In the genomic region with DNA sequence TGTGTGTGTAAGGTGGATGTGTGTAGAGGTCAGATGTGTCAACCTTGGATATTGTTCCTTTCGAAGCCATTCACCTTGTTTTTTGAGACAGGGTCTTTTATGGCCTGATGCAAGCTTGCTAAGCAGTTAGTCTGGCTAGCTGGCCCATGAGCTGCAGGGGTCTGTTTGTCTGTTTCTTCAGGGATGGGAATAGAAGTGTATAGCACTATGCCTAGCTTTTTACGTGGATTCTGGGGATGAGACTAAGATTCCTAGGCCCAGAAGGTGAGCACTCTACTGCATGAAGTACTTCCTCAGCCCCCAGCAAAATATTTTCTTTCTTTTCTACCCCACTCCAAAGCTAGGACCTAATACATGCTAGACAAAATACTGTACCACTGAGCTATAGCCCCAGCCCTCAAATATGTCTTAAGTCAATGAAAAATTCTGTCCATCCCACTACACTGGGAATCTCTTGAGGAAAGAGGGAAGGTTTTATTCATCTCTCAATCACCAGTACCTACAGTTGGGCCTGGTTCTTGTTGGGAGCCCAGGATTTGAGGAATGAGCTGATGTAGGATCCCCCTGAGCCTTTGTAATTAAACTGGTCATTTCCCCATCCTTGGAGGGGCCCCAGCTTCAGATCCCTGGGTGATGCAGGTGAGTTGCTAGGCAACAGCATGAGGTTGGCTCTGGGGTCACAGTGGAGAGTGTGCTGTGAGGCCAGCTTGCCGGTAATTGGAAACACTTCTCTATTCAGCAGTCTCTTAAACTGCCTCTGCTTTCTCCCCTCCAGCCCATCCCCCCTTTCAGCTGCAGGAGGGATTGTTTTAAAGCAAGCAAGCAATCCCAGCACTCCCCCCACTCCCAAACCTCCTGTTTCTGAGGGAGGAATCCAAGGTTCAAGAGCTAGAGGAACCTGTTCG, we compare ENCODE assay signal across 10 mouse cellular contexts. TPM values are rescaled to one million over a fixed set of nuclear protein-coding genes. Genes with fewer than 3 reads are reported as not detected.
DNase-seq lines count a peak whose midpoint lies in the region; ATAC-seq and TF ChIP-seq lines count a peak whose summit lies in the region.
"Had no signal": no experiment of that assay in that cellular context is flagged by ENCODE, and none has a peak within 500 bp of the region (broad histone marks: within the 10 kb centered on the region; RNA-seq: fewer than 3 reads in every experiment).

No protein-coding gene starts in this region.

- ATAC-seq in forebrain, embryonic 12.5 days (ENCODE audit: low FRiP score): peak; percentile 95
- peak; percentile 89 for ATAC-seq in neural tube, embryonic 13.5 days (ENCODE audit: low read depth)
- no peak for ATAC-seq in stomach, postnatal 0 days (ENCODE audit: low FRiP score, low TSS enrichment)
- ATAC-seq in intestine, embryonic 15.5 days: no peak; the same call in 1 of the 2 replicates

- H3K27ac ChIP-seq in forebrain, embryonic 12.5 days: peak overlapping the region; percentile 92
- peak overlapping the region; percentile 23 for H3K27ac ChIP-seq in neural tube, embryonic 13.5 days (replicated peaks)
- no peak overlapping the region for H3K27ac ChIP-seq in stomach, postnatal 0 days (replicated peaks)
- H3K27ac ChIP-seq in intestine, embryonic 15.5 days: no peak overlapping the region
- H3K27ac ChIP-seq: lung, embryonic 15.5 days had no signal

- peak overlapping the region; percentile 35 for H3K4me2 ChIP-seq in forebrain, embryonic 12.5 days
- H3K4me2 ChIP-seq in neural tube, embryonic 13.5 days: no peak overlapping the region
- no peak overlapping the region for H3K4me2 ChIP-seq in stomach, postnatal 0 days (replicated peaks; ENCODE audit: low read depth)
- H3K4me2 ChIP-seq in intestine, embryonic 15.5 days (replicated peaks): no peak overlapping the region
- H3K4me2 ChIP-seq: lung, embryonic 15.5 days had no signal

- no peak for TF ChIP-seq CTCF in stomach, postnatal 0 days (IDR thresholded peaks at IDR 0.05; ENCODE audit: low read depth)

- peak; percentile 4 to 17 for DNase-seq in layer of hippocampus, postnatal 10 days (ENCODE audit: low spot score in 2 of 2)
- DNase-seq in layer of hippocampus, adult 18-20 months (ENCODE audit: low spot score in 2 of 2): no peak
- peak; percentile 49 to 61 for DNase-seq in kidney, postnatal 4 days
- DNase-seq in stomach, postnatal 0 days (ENCODE audit: low spot score): no peak
- no peak for DNase-seq in adrenal gland, adult 2 months
- DNase-seq: adrenal gland, postnatal 36 days had no signal

- no peaks in the 10 kb centered on the region for H3K9me3 ChIP-seq in forebrain, embryonic 12.5 days
- no peaks in the 10 kb centered on the region for H3K9me3 ChIP-seq in neural tube, embryonic 13.5 days
- no peaks in the 10 kb centered on the region for H3K9me3 ChIP-seq in stomach, postnatal 0 days (ENCODE audit: control insufficient read depth, low read length)
- H3K9me3 ChIP-seq in intestine, embryonic 15.5 days: no peaks in the 10 kb centered on the region
- H3K9me3 ChIP-seq: lung, embryonic 15.5 days had no signal

- no peaks in the 10 kb centered on the region for H3K36me3 ChIP-seq in forebrain, embryonic 12.5 days (replicated peaks)
- H3K36me3 ChIP-seq in neural tube, embryonic 13.5 days: no peaks in the 10 kb centered on the region
- H3K36me3 ChIP-seq in stomach, postnatal 0 days (ENCODE audit: control insufficient read depth, insufficient read depth, low read length): no peaks in the 10 kb centered on the region
- H3K36me3 ChIP-seq in intestine, embryonic 15.5 days: no peaks in the 10 kb centered on the region
- H3K36me3 ChIP-seq: lung, embryonic 15.5 days had no signal

- H3K9ac ChIP-seq in forebrain, embryonic 12.5 days: 0 out of 2 replicates have a peak overlapping the region, but pooled peaks have one; percentile 8
- H3K9ac ChIP-seq in neural tube, embryonic 13.5 days: no peak overlapping the region
- H3K9ac ChIP-seq in stomach, postnatal 0 days (ENCODE audit: low read length): no peak overlapping the region
- H3K9ac ChIP-seq in intestine, embryonic 15.5 days: no peak overlapping the region
- H3K9ac ChIP-seq: lung, embryonic 15.5 days had no signal

- 15% methylated on average over 4 of the region's 4 CpGs for WGBS in forebrain, embryonic 12.5 days
- WGBS in neural tube, embryonic 13.5 days: 20% methylated on average over 4 of the region's 4 CpGs
- 66% methylated on average over 4 of the region's 4 CpGs for WGBS in stomach, postnatal 0 days
- 59% methylated on average over 4 of the region's 4 CpGs for WGBS in intestine, embryonic 15.5 days

- peaks cover 30% of the 10 kb centered on the region for H3K4me1 ChIP-seq in forebrain, embryonic 12.5 days
- H3K4me1 ChIP-seq in neural tube, embryonic 13.5 days (replicated peaks): peaks cover 28% of the 10 kb centered on the region
- no peaks in the 10 kb centered on the region for H3K4me1 ChIP-seq in stomach, postnatal 0 days (replicated peaks; ENCODE audit: control insufficient read depth, insufficient read depth)
- H3K4me1 ChIP-seq in intestine, embryonic 15.5 days (replicated peaks): peaks cover 15% of the 10 kb centered on the region

- H3K27me3 ChIP-seq in forebrain, embryonic 12.5 days: no peaks in the 10 kb centered on the region
- H3K27me3 ChIP-seq in neural tube, embryonic 13.5 days: no peaks in the 10 kb centered on the region
- no peaks in the 10 kb centered on the region for H3K27me3 ChIP-seq in stomach, postnatal 0 days (ENCODE audit: control insufficient read depth, insufficient read depth, low read length)
- H3K27me3 ChIP-seq in intestine, embryonic 15.5 days (replicated peaks): no peaks in the 10 kb centered on the region
- H3K27me3 ChIP-seq: lung, embryonic 15.5 days had no signal

- no peak for TF ChIP-seq EP300 in stomach, postnatal 0 days (optimal IDR thresholded peaks at IDR 0.05)

- no peak overlapping the region for H3K4me3 ChIP-seq in forebrain, embryonic 12.5 days (replicated peaks)
- H3K4me3 ChIP-seq in neural tube, embryonic 13.5 days: no peak overlapping the region
- H3K4me3 ChIP-seq in stomach, postnatal 0 days (ENCODE audit: low read depth, low read length): no peak overlapping the region
- no peak overlapping the region for H3K4me3 ChIP-seq in intestine, embryonic 15.5 days (replicated peaks)
- H3K4me3 ChIP-seq: lung, embryonic 15.5 days had no signal

RNA-seq across cellular contexts. Expression of gene Gpx7, which starts 24.1 kb away (rescaled TPM):
- total RNA-seq in layer of hippocampus, postnatal 10 days (2021): 10 to 100 TPM; 10.3 to 12.1 TPM
- 1 to 10 TPM; 3.1 to 4.7 TPM for total RNA-seq in layer of hippocampus, adult 18-20 months (2021)
- 29.2 and 35.1 TPM in 2 replicates for polyA plus RNA-seq in forebrain, embryonic 12.5 days (2016; fragmentation: Nextera tagmentation; extraction: Ambion mirVana)
- 36.5 and 40.7 TPM in 2 replicates for polyA plus RNA-seq in neural tube, embryonic 13.5 days (2015; fragmentation: Nextera tagmentation; extraction: Ambion mirVana)
- polyA plus RNA-seq in stomach, postnatal 0 days (2015; fragmentation: Nextera tagmentation; extraction: Ambion mirVana): 34.5 and 35.5 TPM in 2 replicates
- 37.5 and 42.6 TPM in 2 replicates for polyA plus RNA-seq in intestine, embryonic 15.5 days (2015; fragmentation: Nextera tagmentation; extraction: Ambion mirVana)
- 1 to 10 TPM; 5.1 to 8.5 TPM for total RNA-seq in adrenal gland, adult 2 months (2021)
- polyA plus RNA-seq in adrenal gland, adult 2 months (2012; rRNA removed): 8.4 and 9.4 TPM in 2 replicates

RNA-seq across cellular contexts. Expression of gene Tut4, which starts 28.3 kb away (rescaled TPM):
- total RNA-seq in layer of hippocampus, postnatal 10 days (2021): 10 to 100 TPM; 47.1 to 50.1 TPM
- total RNA-seq in layer of hippocampus, adult 18-20 months (2021): 10 to 100 TPM; 28.1 to 30.3 TPM
- 94.9 and 118 TPM in 2 replicates for polyA plus RNA-seq in forebrain, embryonic 12.5 days (2016; fragmentation: Nextera tagmentation; extraction: Ambion mirVana)
- polyA plus RNA-seq in neural tube, embryonic 13.5 days (2015; fragmentation: Nextera tagmentation; extraction: Ambion mirVana): 69.7 and 97.5 TPM in 2 replicates
- 29.4 and 33.8 TPM in 2 replicates for polyA plus RNA-seq in stomach, postnatal 0 days (2015; fragmentation: Nextera tagmentation; extraction: Ambion mirVana)
- 45.5 and 49.4 TPM in 2 replicates for polyA plus RNA-seq in intestine, embryonic 15.5 days (2015; fragmentation: Nextera tagmentation; extraction: Ambion mirVana)
- total RNA-seq in adrenal gland, adult 2 months (2021): 10 to 100 TPM; 26.1 to 28.7 TPM
- polyA plus RNA-seq in adrenal gland, adult 2 months (2012; rRNA removed): 24.4 and 27.2 TPM in 2 replicates

RNA-seq across cellular contexts. Expression of gene Shisal2a, which starts 47.8 kb away (rescaled TPM):
- not detected for total RNA-seq in layer of hippocampus, postnatal 10 days (2021)
- total RNA-seq in layer of hippocampus, adult 18-20 months (2021): not detected
- 2.2 and 2.3 TPM in 2 replicates for polyA plus RNA-seq in forebrain, embryonic 12.5 days (2016; fragmentation: Nextera tagmentation; extraction: Ambion mirVana)
- polyA plus RNA-seq in neural tube, embryonic 13.5 days (2015; fragmentation: Nextera tagmentation; extraction: Ambion mirVana): 4.0 and 4.1 TPM in 2 replicates
- 4.5 and 4.9 TPM in 2 replicates for polyA plus RNA-seq in stomach, postnatal 0 days (2015; fragmentation: Nextera tagmentation; extraction: Ambion mirVana)
- 1.3 and 1.6 TPM in 2 replicates for polyA plus RNA-seq in intestine, embryonic 15.5 days (2015; fragmentation: Nextera tagmentation; extraction: Ambion mirVana)
- 1 to 10 TPM; 6.4 to 9.5 TPM for total RNA-seq in adrenal gland, adult 2 months (2021)
- 14.3 and 16.2 TPM in 2 replicates for polyA plus RNA-seq in adrenal gland, adult 2 months (2012; rRNA removed)

Comparison
In these comparisons a context has a peak if more than half of its experiments do, and no peak if none do; other contexts are left out.
1. DNase-seq: peak in layer of hippocampus, postnatal 10 days (2 of 2) and kidney, postnatal 4 days (2 of 2); none in layer of hippocampus, adult 18-20 months (0 of 2), stomach, postnatal 0 days (single experiment) and adrenal gland, adult 2 months (single experiment).
2. ATAC-seq: peak in forebrain, embryonic 12.5 days (single experiment) and neural tube, embryonic 13.5 days (single experiment); none in stomach, postnatal 0 days (single experiment) and intestine, embryonic 15.5 days (single experiment).
3. H3K27ac ChIP-seq: peak in forebrain, embryonic 12.5 days (single experiment) and neural tube, embryonic 13.5 days (single experiment); none in stomach, postnatal 0 days (single experiment) and intestine, embryonic 15.5 days (single experiment).